Mouse (Mus musculus): Measurements from ENCODE around the gene Cdv3. TPM values are rescaled to one million over a fixed set of nuclear protein-coding genes. Genes with fewer than 3 reads are reported as not detected.
"Not testable (repeated sequence)": the region's sequence is repeated elsewhere in the genome, so short reads cannot be mapped to it uniquely, and the experiment has no call there.

The Cdv3 gene
- polyA plus RNA-seq, 1 experiment from 2014 or later, result 184 TPM

DNA sequence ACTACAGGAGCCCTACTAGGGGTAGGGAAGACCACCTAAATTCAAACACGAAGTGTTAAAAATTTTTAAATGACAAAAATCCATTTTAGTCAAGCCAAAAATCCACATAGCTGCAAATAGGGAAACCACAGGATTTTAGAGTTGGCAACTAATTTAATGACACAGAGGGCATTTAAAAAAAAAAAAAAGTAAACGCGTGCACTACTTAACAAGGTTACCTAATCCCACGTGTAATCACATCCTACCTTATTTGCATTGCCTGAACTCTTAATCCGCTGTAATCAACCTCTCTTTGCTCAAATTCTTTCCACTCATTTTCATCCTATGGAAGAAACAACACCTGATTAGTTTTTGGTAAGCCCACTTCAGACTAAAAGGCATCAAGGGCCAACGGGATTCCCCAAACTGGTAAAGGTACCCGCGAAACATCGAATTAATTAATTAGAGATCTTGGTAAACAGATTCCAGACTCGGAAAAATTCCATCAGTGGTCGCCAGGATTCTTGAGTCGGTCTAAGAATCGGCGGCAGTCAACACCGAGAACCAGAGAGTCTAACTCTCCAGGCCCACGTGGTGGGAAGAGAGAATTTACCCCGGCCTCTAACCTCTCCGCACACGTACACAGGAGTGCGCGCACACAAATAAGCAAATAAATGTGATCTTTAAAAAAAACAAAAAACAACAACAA lies 1.8 kb downstream of the Cdv3 start:
- Histone ChIP-seq H3K9me3 (no peaks in the 10 kb centered on the region), H3K4me1 (peaks cover 31% of the 10 kb centered on the region), H3K4me3 (peak overlapping the region; percentile 93), H3K27ac (replicated peaks) (peak overlapping the region; percentile 98), H3K27me3 (replicated peaks; ENCODE audit: low read depth, poor library complexity, severe bottlenecking) (no peaks in the 10 kb centered on the region), H3K36me3 (replicated peaks) (peaks cover 56% of the 10 kb centered on the region)
- peak; percentile 51 for DNase-seq (ENCODE audit: low spot score)
- WGBS, result 1% methylated on average over 21 of the region's 21 CpGs

DNA sequence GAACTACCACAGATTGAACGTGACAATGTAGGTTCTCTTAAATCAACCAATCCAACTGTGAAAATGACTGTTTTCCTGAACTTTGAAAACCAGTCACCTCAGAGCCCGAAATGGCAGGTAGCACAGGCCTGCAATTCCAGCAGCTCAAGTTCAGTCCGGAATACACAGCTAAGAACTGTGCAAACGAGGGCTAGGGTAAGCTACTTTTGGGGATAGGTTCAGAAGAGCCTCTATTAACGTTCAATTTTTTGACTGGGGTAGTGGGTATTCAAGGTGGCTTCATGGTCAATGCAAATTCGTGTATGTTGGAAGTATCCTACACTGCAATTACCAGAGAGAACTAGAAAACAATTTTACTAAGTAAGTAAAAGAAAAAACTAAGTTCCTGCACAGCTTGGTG lies 2.6 kb downstream of the Cdv3 start:
- WGBS, result 71% methylated on average over 6 of the region's 6 CpGs
- peak overlapping the region; percentile 93 for H3K4me3 ChIP-seq

DNA sequence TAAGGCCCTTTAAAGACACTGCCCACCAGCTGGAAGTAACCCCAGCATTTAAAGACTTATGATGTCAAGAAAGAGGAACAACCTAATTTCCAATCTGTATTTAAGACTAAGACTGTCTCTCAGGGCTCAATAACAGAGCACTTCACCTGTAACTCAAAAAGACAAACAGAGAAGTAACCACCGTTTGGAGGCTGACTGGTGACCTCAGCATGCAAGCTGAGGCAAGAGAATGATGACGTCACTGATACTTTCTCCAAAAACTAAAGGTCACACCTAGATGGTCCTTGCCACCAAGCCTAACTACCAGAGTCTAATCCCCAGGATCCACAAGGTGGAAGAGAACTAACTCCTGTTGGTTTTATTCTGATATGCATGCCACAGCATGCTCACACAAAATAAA lies 5.0 kb downstream of the Cdv3 start:
- WGBS, result 82% methylated on average over 2 of the region's 2 CpGs
- H3K27ac ChIP-seq (replicated peaks), result no peak overlapping the region
- peaks cover 78% of the 10 kb centered on the region for H3K36me3 ChIP-seq (replicated peaks)

More for the DNA sequence above, 2.6 kb downstream of the Cdv3 start:
- no peaks in the 10 kb centered on the region for H3K9me3 ChIP-seq
- H3K4me1 ChIP-seq, result peaks cover 31% of the 10 kb centered on the region
- peaks cover 58% of the 10 kb centered on the region for H3K36me3 ChIP-seq (replicated peaks)
- DNase-seq (ENCODE audit: low spot score), result no peak
- H3K27me3 ChIP-seq (replicated peaks; ENCODE audit: low read depth, poor library complexity, severe bottlenecking), result no peaks in the 10 kb centered on the region
- no peak overlapping the region for H3K27ac ChIP-seq (replicated peaks)

DNA sequence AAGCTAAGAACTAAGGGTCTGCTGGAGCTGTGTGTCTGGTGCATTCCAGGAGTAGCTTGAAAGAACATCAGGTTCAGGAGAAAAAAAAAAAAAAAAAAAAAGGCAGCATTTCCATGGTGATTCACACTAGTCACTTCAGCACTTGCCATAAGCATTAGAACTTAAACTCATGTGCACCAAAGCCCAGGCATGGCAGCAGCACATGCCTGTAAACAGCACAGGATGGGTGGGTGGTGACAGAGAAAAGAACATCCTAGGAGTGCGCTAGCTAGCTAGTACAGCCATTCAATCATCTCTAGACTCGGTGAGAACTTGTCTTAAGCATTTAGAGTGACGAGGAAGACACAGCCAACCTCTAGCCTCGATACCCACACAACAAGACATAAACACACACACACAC lies 7.1 kb downstream of the Cdv3 start:
- DNase-seq (ENCODE audit: low spot score), result no peak
- Histone ChIP-seq H3K27me3 (replicated peaks; ENCODE audit: low read depth, poor library complexity, severe bottlenecking) (no peaks in the 10 kb centered on the region), H3K36me3 (replicated peaks) (peaks cover 89% of the 10 kb centered on the region), H3K4me1 (peaks cover 15% of the 10 kb centered on the region), H3K4me3 (no peak overlapping the region), H3K9me3 (no peaks in the 10 kb centered on the region), H3K27ac (replicated peaks) (no peak overlapping the region)
- 86% methylated on average over 4 of the region's 4 CpGs for WGBS

More for the DNA sequence above, 5.0 kb downstream of the Cdv3 start:
- no peak for DNase-seq (ENCODE audit: low spot score)
- Histone ChIP-seq H3K27me3 (replicated peaks; ENCODE audit: low read depth, poor library complexity, severe bottlenecking) (no peaks in the 10 kb centered on the region), H3K9me3 (no peaks in the 10 kb centered on the region), H3K4me1 (peaks cover 18% of the 10 kb centered on the region), H3K4me3 (no peak overlapping the region)

DNA sequence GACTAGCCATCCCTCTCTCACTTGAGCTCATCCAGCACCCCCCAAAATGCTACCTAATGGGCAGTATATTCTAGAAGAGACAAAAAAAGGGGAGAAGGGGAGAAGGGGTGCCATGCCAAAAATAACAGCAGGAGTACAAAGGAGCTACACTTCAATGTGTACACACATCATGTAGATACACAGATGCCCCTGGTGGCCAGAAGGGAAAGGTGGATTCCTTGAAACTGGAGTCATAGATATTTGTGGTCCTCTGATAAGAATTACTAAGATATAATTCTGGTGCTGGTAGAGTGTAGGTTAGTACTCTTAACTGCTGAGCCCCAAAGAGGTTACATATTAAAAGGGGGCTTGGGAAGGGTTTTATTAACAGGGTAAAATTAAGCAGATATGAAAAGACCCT lies 7.7 kb downstream of the Cdv3 start:
- H3K4me1 ChIP-seq, result peaks cover 9% of the 10 kb centered on the region; the same call in 1 of the 2 replicates
- no peak overlapping the region for H3K27ac ChIP-seq (replicated peaks)
- DNase-seq (ENCODE audit: low spot score), result no peak
- peaks cover 86% of the 10 kb centered on the region for H3K36me3 ChIP-seq (replicated peaks)
- H3K4me3 ChIP-seq, result no peak overlapping the region
- no peaks in the 10 kb centered on the region for H3K27me3 ChIP-seq (replicated peaks; ENCODE audit: low read depth, poor library complexity, severe bottlenecking)
- H3K9me3 ChIP-seq, result no peaks in the 10 kb centered on the region

DNA sequence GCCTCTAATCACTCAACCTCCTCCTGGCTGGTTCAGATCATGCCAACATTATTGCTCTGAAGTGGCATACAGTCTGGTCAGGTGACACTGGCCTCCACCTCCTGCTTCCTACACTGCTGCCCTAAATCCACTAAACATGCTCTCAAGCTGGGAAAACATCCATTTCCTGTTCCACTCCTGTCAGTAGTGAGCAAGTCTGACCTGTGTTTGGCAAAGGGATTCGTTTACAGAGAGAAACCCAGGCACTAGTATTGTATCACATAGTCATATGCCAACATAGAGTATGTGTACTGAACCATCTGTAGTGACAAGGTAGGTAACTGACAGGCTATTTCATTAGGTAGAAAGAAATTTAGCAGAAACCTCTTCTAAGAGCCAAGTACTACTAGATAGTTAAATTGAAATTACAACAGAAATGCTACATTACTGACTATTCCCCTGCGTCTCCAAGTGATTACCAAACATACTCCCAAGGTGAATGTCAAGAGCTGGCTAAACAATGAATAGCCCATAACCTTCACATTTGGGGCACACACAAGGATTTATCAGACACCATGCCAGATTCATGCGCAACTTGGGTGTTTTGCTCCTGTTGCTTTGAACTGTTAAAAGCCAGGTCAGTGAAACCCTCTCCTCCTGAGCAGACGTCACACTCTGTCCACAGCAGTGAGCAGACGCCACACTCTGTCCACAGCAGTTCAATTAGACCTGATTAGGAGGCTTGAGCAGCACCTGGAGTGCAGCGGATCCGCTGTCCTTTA lies 12.0 kb downstream of the Cdv3 start:
- not testable (repeated sequence) for H3K27me3 ChIP-seq (replicated peaks; ENCODE audit: low read depth, poor library complexity, severe bottlenecking); H3K4me1 ChIP-seq; H3K27ac ChIP-seq (replicated peaks); H3K4me3 ChIP-seq; DNase-seq (ENCODE audit: low spot score); H3K9me3 ChIP-seq
- peaks cover 85% of the 10 kb centered on the region for H3K36me3 ChIP-seq (replicated peaks)
- 88% methylated on average over 7 of the region's 7 CpGs for WGBS

DNA sequence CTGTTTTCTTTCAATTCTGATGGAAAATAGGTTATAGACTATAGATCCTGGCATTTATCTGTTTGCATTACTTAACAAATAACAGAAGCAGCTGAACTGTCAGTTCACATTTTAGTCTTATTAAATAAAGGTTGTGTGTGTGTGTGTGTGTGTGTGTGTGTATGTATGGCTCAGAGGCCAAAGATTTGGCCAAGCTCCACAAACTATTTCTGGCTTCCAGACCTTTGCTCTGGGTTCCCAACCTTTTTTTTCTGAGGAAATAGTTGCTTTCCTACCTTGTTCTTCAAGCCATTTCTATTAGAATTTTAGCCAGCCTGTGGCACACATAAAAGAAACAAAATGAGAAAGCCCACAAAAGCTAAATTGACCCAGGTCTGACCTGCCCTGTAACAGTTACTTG lies 16.8 kb downstream of the Cdv3 start:
- no peaks in the 10 kb centered on the region for H3K4me1 ChIP-seq
- H3K9me3 ChIP-seq, result no peaks in the 10 kb centered on the region
- peaks cover 95% of the 10 kb centered on the region for H3K36me3 ChIP-seq (replicated peaks)
- H3K4me3 ChIP-seq, result no peak overlapping the region
- H3K27ac ChIP-seq (replicated peaks), result no peak overlapping the region
- H3K27me3 ChIP-seq (replicated peaks; ENCODE audit: low read depth, poor library complexity, severe bottlenecking), result no peaks in the 10 kb centered on the region
- DNase-seq (ENCODE audit: low spot score), result no peak

DNA sequence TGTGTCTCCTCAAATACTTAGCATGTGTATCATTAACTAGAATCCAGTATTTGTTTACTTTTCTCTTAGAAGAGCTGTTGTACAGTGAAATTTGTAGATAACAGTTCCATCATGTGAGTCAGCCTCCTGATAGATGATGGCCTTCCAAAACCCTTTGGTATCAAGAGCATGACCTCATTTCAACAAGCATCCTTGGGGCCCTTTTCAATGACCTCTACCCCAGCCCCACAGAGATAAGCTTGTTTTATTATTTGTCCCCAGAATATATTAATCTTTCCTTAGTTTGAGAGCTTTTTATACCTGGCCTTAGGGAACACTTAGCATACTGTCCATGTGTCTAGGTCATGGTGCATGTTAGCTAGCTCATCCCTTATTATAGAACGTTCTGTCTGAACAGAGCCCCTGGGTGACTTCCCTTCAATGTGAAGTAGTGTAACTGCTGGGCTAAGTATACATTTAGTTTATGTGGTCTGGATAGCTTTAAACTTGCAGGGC lies 17.6 kb downstream of the Cdv3 start:
- no peaks in the 10 kb centered on the region for H3K9me3 ChIP-seq
- no peak overlapping the region for H3K27ac ChIP-seq (replicated peaks)
- no peak for DNase-seq (ENCODE audit: low spot score)
- H3K4me3 ChIP-seq, result no peak overlapping the region
- 81% methylated on average over 1 of the region's 1 CpGs for WGBS
- H3K27me3 ChIP-seq (replicated peaks; ENCODE audit: low read depth, poor library complexity, severe bottlenecking), result no peaks in the 10 kb centered on the region
- H3K36me3 ChIP-seq (replicated peaks), result peaks cover 98% of the 10 kb centered on the region
- H3K4me1 ChIP-seq, result no peaks in the 10 kb centered on the region

DNA sequence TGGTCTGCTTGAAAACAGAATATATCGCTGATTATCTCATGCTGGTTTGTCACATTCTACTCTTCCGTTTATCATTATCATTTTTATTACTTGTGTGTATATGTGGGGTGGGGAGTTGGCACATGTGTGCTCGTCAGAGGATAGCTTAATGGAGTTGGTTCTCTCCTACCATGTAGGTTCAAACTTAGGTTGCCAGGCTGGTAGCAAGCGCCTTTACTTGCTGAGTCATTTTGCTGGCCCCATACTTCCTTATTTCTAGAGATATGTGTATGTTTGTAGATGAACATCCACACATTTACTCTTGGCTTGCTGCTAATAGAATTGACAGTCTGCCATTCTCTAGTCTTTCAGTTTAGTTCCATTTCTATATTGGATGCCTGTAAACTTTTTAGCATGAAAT lies 18.6 kb downstream of the Cdv3 start:
- Histone ChIP-seq H3K4me3 (no peak overlapping the region), H3K27me3 (replicated peaks; ENCODE audit: low read depth, poor library complexity, severe bottlenecking) (no peaks in the 10 kb centered on the region), H3K4me1 (no peaks in the 10 kb centered on the region), H3K9me3 (no peaks in the 10 kb centered on the region), H3K36me3 (replicated peaks) (peaks cover 99% of the 10 kb centered on the region), H3K27ac (replicated peaks) (no peak overlapping the region)
- WGBS, result 93% methylated on average over 4 of the region's 4 CpGs
- DNase-seq (ENCODE audit: low spot score), result no peak

DNA sequence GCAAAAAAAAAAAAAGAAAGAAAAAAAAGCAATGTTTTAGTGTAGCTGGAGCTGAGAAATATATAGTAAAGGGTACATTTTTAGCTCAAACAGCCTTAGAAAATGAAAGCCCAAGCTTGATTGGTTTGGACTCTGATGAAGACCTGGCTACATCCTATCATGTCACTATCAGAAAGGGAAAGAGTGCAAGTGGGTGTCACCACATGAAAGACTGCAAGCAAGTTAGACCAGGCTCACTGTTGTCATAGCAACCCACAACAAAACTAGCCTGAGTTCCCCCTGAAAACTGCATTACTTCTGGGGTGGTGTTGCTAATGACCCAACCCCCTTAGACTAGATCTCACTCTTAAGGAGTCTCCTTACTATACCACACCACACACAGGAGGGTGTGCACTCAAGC lies 28.7 kb downstream of the Cdv3 start:
- no peak overlapping the region for H3K4me3 ChIP-seq
- no peak for DNase-seq (ENCODE audit: low spot score)
- H3K27ac ChIP-seq (replicated peaks), result no peak overlapping the region
- H3K9me3 ChIP-seq, result no peaks in the 10 kb centered on the region
- no peaks in the 10 kb centered on the region for H3K27me3 ChIP-seq (replicated peaks; ENCODE audit: low read depth, poor library complexity, severe bottlenecking)
- no peaks in the 10 kb centered on the region for H3K4me1 ChIP-seq
- peaks cover 98% of the 10 kb centered on the region for H3K36me3 ChIP-seq (replicated peaks)

DNA sequence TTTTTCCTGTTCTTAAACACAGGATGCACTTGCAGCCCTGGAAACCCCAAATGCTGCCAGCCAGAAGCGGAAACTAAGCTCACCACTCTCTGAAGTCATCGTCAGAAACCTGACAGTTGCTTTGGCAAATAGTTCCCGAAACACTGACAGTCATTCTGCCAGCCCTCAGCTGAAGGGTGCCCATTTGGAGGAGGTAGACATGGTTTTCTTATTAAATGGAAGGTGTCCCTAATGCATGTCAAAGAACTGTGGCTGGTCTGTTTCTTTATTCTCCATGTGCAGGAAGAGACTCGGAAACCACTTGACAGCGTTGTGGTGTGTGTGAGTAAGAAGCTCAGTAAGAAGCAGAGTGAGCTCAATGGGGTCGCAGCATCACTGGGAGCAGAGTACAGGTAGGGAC lies 33.0 kb downstream of the Cdv3 start:
- Histone ChIP-seq H3K9me3 (no peaks in the 10 kb centered on the region), H3K36me3 (replicated peaks) (peaks cover 100% of the 10 kb centered on the region), H3K4me3 (no peak overlapping the region), H3K27ac (replicated peaks) (no peak overlapping the region), H3K27me3 (replicated peaks; ENCODE audit: low read depth, poor library complexity, severe bottlenecking) (no peaks in the 10 kb centered on the region), H3K4me1 (no peaks in the 10 kb centered on the region)
- no peak for DNase-seq (ENCODE audit: low spot score)
- 91% methylated on average over 6 of the region's 6 CpGs for WGBS

DNA sequence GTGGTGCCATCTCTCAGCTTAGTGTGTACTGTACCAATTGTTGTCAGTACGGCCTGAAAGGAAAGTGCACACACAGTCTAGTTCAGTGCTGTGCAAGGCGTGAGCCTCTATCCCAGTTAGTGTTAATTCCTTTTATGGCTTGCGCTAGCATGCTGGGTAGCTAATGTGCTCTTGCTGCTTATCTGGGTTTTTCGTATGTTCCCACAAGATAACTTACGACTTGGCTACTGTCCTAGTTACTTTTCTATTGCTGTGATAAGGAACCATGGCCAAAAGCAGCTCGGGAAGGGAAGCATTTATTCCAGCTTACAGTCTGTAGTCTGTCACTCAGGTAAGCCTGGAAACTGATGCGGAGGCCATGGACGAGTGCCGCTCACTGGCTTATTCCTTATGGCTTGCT lies 39.2 kb downstream of the Cdv3 start:
- Histone ChIP-seq H3K27ac (replicated peaks) (no peak overlapping the region), H3K27me3 (replicated peaks; ENCODE audit: low read depth, poor library complexity, severe bottlenecking) (no peaks in the 10 kb centered on the region), H3K4me3 (no peak overlapping the region), H3K9me3 (no peaks in the 10 kb centered on the region), H3K4me1 (no peaks in the 10 kb centered on the region), H3K36me3 (replicated peaks) (peaks cover 100% of the 10 kb centered on the region)
- WGBS, result 92% methylated on average over 9 of the region's 9 CpGs
- no peak for DNase-seq (ENCODE audit: low spot score)

DNA sequence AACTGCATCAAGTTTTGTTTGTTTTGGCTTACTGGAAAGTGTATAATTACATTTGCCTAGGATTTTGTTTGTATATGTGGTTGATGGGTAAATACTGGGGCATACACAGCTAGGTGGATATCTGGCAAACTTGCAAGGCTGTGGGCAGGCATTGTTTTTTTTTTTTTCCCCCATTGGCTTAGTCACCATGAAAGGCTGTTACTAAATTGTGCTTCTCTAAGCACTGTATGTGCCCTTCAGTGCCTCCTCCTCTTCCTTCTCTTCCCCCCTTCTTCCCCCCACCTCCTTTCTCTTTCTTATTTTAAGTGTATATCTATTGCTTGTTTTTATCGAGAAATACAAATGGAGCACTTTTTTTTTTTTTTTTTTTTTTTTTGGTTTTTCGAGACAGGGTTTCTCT lies 41.0 kb downstream of the Cdv3 start:
- Histone ChIP-seq H3K27ac (replicated peaks) (no peak overlapping the region), H3K4me1 (no peaks in the 10 kb centered on the region), H3K9me3 (no peaks in the 10 kb centered on the region), H3K4me3 (no peak overlapping the region), H3K27me3 (replicated peaks; ENCODE audit: low read depth, poor library complexity, severe bottlenecking) (no peaks in the 10 kb centered on the region), H3K36me3 (replicated peaks) (peaks cover 100% of the 10 kb centered on the region)
- no peak for DNase-seq (ENCODE audit: low spot score)
- 100% methylated on average over 1 of the region's 2 CpGs for WGBS
